Mouse (Mus musculus) left cerebral cortex, adult 18-20 months (tissue): ENCODE results near the gene Tmub2. TPM values are rescaled to one million over a fixed set of nuclear protein-coding genes. Genes with fewer than 3 reads are reported as not detected.

Experiments
- DNase-seq, 2 experiments: peaks; one replicate each; pipeline ENCODE4 v3.0.0; 2021 to 2022; ENCODE audit warnings: low spot score in 2 of 2, mixed read lengths in 1 of 2
- long read RNA-seq, 2 experiments: library from polyadenylated mRNA; stranded (forward); transcript quantifications; one replicate each; pipeline ENCODE4 v2.0.0; 2021
- total RNA-seq, 2 experiments: library from RNA; stranded (reverse); gene quantifications; 2 replicates each; pipeline ENCODE4 v1.2.3; 2021

Gene Tmub2
- total RNA-seq: 10 to 100 TPM; 65.1 to 71.0 TPM
- long read RNA-seq, experiment 1, transcript Tmub2-201 (4 exons, 1,939 nt): major isoform, 36 of 102 reads
- long read RNA-seq, experiment 1, transcript Tmub2-205 (3 exons, 2,249 nt): minor isoform, 31 of 102 reads
- long read RNA-seq, experiment 1, transcript Tmub2-202 (3 exons, 1,876 nt): minor isoform, 11 of 102 reads
- long read RNA-seq, experiment 1, partial matches to known transcripts: 9 of 102 reads
- long read RNA-seq, experiment 1, other reads (novel, unspliced or antisense): 15 of 102 reads
- long read RNA-seq, experiment 2, transcript Tmub2-201 (4 exons, 1,939 nt): major isoform, 29 of 79 reads
- long read RNA-seq, experiment 2, transcript Tmub2-205 (3 exons, 2,249 nt): minor isoform, 17 of 79 reads
- long read RNA-seq, experiment 2, transcript Tmub2-202 (3 exons, 1,876 nt): minor isoform, 12 of 79 reads
- long read RNA-seq, experiment 2, partial matches to known transcripts: 15 of 79 reads
- long read RNA-seq, experiment 2, other reads (novel, unspliced or antisense): 6 of 79 reads

- peak; percentile 95 to 96 for DNase-seq
Measured at GRCm38 (mm10) chr11:102284501-102285094, at the start of gene Tmub2. Gene Tmub2, plus strand, starts transcription at chr11:102284931.

- DNase-seq: no peak
Measured at GRCm38 (mm10) chr11:102236022-102236421, 48.7 kb upstream of the Tmub2 start.

- DNase-seq: no peak
Measured at GRCm38 (mm10) chr11:102240636-102241035, 44.1 kb upstream of the Tmub2 start.

GRCm38 (mm10) chr11:102241246-102241645 is 43.5 kb upstream of the Tmub2 start:
- DNase-seq: no peak

- DNase-seq: no peak
Measured at GRCm38 (mm10) chr11:102241874-102242273, 42.9 kb upstream of the Tmub2 start.

GRCm38 (mm10) chr11:102244926-102245449 is 39.7 kb upstream of the Tmub2 start:
- DNase-seq: peak; percentile 78 to 84

GRCm38 (mm10) chr11:102245581-102246272 is 39.0 kb upstream of the Tmub2 start:
- no peak for DNase-seq

GRCm38 (mm10) chr11:102246273-102246635 is 38.5 kb upstream of the Tmub2 start:
- no peak for DNase-seq

GRCm38 (mm10) chr11:102246871-102247270 is 37.9 kb upstream of the Tmub2 start:
- DNase-seq: no peak

- peak; percentile 93 to 96 for DNase-seq
Measured at GRCm38 (mm10) chr11:102248630-102249230, 36.0 kb upstream of the Tmub2 start, which contains the start of gene BC030867. Gene BC030867, plus strand, starts transcription at chr11:102248882.

- no peak for DNase-seq
Measured at GRCm38 (mm10) chr11:102249351-102250090, 35.2 kb upstream of the Tmub2 start.

GRCm38 (mm10) chr11:102257514-102257913 is 27.2 kb upstream of the Tmub2 start:
- DNase-seq: no peak

GRCm38 (mm10) chr11:102258095-102258494 is 26.6 kb upstream of the Tmub2 start:
- DNase-seq: no peak

- no peak for DNase-seq
Measured at GRCm38 (mm10) chr11:102258521-102258920, 26.2 kb upstream of the Tmub2 start.

- no peak for DNase-seq
Measured at GRCm38 (mm10) chr11:102263211-102263610, 21.5 kb upstream of the Tmub2 start.

GRCm38 (mm10) chr11:102265816-102266215 is 18.9 kb upstream of the Tmub2 start:
- no peak for DNase-seq

GRCm38 (mm10) chr11:102266631-102267355 is 17.9 kb upstream of the Tmub2 start:
- no peak for DNase-seq

- peak; percentile 69 to 70 for DNase-seq
Measured at GRCm38 (mm10) chr11:102267480-102267879, 17.3 kb upstream of the Tmub2 start.

GRCm38 (mm10) chr11:102268520-102269244 is 16.0 kb upstream of the Tmub2 start, which contains the start of gene Asb16:
Gene Asb16, plus strand, starts transcription at chr11:102268743.
- DNase-seq: no peak
